Mouse (Mus musculus) right cerebral cortex, adult 2 months (tissue): ENCODE measurements around the gene Eif4e.

Experiments
- DNase-seq, 2 experiments: peaks; one replicate each; pipeline ENCODE4 v3.0.0; 2021 to 2022; ENCODE audit warnings: low spot score in 2 of 2

The Eif4e gene

GRCm38 (mm10) chr3:138586213-138586612 is 60.2 kb downstream of the Eif4e start:
- DNase-seq, result no peak

DNA sequence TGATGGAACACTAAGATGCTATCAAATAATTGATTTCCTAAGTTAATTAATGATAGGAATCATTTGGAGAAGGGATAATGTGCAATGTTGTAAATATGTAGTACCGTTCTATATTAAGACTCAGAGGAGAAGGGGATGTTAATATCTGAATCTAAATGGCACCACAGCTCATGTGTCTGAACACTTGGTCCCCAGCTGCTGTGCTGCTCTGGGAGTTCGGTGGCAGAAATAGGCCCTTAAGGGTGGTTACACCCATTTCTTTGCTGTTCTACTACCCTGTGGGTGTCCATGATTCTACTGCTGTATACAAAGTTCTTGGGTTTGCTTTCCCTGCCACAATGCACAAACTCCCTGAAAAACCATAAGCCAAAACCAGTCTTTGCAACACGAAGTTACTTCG is 61.2 kb downstream of the Eif4e start:
- no peak for DNase-seq

- no peak for DNase-seq
These were observed 62.0 kb downstream of the Eif4e start for GRCm38 (mm10) chr3:138588001-138588400.

DNA sequence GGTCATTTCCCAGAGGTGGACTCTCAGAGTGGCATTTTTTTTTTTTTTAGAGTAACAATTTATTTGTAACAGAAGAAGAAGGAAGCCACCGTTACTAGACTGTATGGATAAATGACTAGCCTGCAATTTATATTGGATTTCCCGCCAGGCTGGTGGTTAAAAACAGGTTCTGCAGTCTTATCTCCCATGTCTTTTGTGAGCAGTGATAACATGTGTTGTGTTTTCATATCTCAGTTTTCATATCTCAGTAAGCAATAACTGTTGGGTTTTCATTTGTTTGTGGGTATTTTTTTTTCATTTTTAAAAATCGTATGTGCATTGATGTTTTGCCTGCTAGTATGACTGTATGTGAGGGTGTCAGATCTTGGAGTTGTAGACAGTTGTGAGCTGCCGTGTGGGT is 65.0 kb downstream of the Eif4e start:
- no peak for DNase-seq

- no peak for DNase-seq
These were observed 65.9 kb downstream of the Eif4e start for GRCm38 (mm10) chr3:138591806-138592365.

GRCm38 (mm10) chr3:138593131-138593530 is 67.2 kb downstream of the Eif4e start:
- DNase-seq, result no peak

DNA sequence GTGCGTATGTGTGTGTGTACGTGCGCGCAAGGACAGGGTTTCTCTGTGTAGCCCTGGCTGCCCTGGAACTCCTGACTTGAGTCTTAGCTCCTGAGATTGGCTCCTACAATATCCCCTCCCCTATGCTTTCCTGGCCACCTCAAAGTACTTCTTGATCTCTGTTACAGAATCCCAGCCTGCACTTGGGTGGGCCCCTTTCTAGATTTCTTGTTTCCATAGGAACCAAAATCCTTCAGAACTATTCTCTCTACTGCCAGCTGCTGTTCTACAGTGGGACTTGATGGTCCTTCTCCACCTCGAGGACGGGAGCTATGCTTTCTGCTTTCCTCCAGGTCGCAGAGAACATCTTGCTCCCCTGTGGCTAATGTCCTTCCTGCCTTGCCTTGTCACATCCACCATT is 67.9 kb downstream of the Eif4e start:
- no peak for DNase-seq

GRCm38 (mm10) chr3:138601076-138601475 is 75.1 kb downstream of the Eif4e start:
- DNase-seq, result no peak

GRCm38 (mm10) chr3:138605132-138605531 is 79.2 kb downstream of the Eif4e start:
- DNase-seq, result no peak

DNA sequence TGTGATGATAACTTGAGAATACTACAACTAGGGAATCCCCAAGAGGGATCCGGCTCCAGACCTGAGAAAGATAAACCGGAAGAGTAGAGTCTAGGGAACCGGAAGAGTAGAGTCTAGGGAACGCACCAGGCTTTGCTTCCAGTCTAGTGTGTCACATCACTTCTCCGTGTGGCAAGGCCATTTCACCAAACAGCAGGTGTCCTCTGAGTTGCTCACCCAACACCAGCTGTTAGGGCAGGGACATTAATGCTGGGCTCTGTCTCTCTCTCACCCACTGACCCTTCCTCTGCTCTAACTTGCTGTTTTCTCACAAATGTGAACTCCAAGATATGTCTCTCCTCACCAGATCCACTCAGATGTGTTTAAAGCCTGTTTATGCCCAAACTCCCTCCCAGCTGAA is 82.7 kb downstream of the Eif4e start:
- no peak for DNase-seq
